8 mouse cellular contexts compared by ENCODE assay signal in the genomic region with DNA sequence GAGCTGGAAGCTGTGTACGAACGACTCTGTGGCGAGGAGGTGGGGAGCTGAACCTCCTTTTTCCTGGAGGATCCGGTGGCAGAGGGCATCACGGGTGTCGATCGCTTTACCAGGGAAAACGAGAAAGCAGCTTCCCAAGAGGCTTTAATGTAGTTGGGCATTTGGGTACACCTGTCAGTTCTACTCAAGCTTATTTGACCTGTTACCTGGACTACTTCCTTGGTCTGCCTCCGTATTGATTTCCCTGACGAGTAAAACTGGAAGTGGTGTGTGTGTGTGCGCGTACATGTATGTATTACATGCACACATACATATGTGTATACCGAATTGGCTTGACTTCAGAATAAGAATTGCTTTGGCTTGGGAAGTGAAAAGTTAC. TPM values are rescaled to one million over a fixed set of nuclear protein-coding genes. Genes with fewer than 3 reads are reported as not detected.
A peak's percentile ranks its signal among the peaks of the same experiment; 100 is the strongest.
DNase-seq lines count a peak whose midpoint lies in the region; ATAC-seq lines count a peak whose summit lies in the region.

No protein-coding gene starts in this region.

- H3K4me3 ChIP-seq in neural tube, embryonic 11.5 days (ENCODE audit: low read depth, low read length) = peak overlapping the region; percentile 91
- peak overlapping the region; percentile 72 for H3K4me3 ChIP-seq in forebrain, embryonic 10.5 days
- peak overlapping the region; percentile 75 for H3K4me3 ChIP-seq in limb, embryonic 15.5 days
- H3K4me3 ChIP-seq in stomach, embryonic 15.5 days (replicated peaks) = peak overlapping the region; percentile 78

- no peak for DNase-seq in neural tube, embryonic 11.5 days (ENCODE audit: low spot score)
- no peak for DNase-seq in neural tube, embryonic 10.5 days (ENCODE audit: extremely low spot score, low spot score)
- no peak for DNase-seq in forebrain, embryonic 10.5 days (ENCODE audit: extremely low spot score, low spot score)
- DNase-seq in urinary bladder, postnatal 36 days (ENCODE audit: low spot score in 2 of 2) = no peak
- DNase-seq in adrenal gland, adult (ENCODE audit: inconsistent age in 2 of 2, low spot score in 1 of 2) = no peak
- no peak for DNase-seq in gastrocnemius, postnatal 25 days

- H3K9me3 ChIP-seq in neural tube, embryonic 11.5 days (ENCODE audit: control insufficient read depth, low read length) = no peaks in the 10 kb centered on the region
- no peaks in the 10 kb centered on the region for H3K9me3 ChIP-seq in forebrain, embryonic 10.5 days
- no peaks in the 10 kb centered on the region for H3K9me3 ChIP-seq in limb, embryonic 15.5 days
- H3K9me3 ChIP-seq in stomach, embryonic 15.5 days = no peaks in the 10 kb centered on the region

- H3K9ac ChIP-seq in neural tube, embryonic 11.5 days (ENCODE audit: low read length) = peak overlapping the region; percentile 67
- H3K9ac ChIP-seq in limb, embryonic 15.5 days = peak overlapping the region; percentile 76
- H3K9ac ChIP-seq in stomach, embryonic 15.5 days = peak overlapping the region; percentile 53; the same call in 1 of the 2 replicates

- peak overlapping the region; percentile 40 for H3K4me2 ChIP-seq in neural tube, embryonic 11.5 days (ENCODE audit: low read depth)
- H3K4me2 ChIP-seq in limb, embryonic 15.5 days = peak overlapping the region; percentile 52
- H3K4me2 ChIP-seq in stomach, embryonic 15.5 days = peak overlapping the region; percentile 73

- no peaks in the 10 kb centered on the region for H3K27me3 ChIP-seq in neural tube, embryonic 11.5 days (ENCODE audit: control insufficient read depth, insufficient read depth, low read length)
- no peaks in the 10 kb centered on the region for H3K27me3 ChIP-seq in forebrain, embryonic 10.5 days (ENCODE audit: poor library complexity, severe bottlenecking)
- H3K27me3 ChIP-seq in limb, embryonic 15.5 days = no peaks in the 10 kb centered on the region
- no peaks in the 10 kb centered on the region for H3K27me3 ChIP-seq in stomach, embryonic 15.5 days (replicated peaks)

- no peak overlapping the region for H3K27ac ChIP-seq in neural tube, embryonic 11.5 days (ENCODE audit: low read depth, low read length)
- peak overlapping the region; percentile 98 for H3K27ac ChIP-seq in forebrain, embryonic 10.5 days
- H3K27ac ChIP-seq in limb, embryonic 15.5 days = peak overlapping the region; percentile 93
- peak overlapping the region; percentile 86 for H3K27ac ChIP-seq in stomach, embryonic 15.5 days

- ATAC-seq in neural tube, embryonic 11.5 days (ENCODE audit: insufficient read depth, low FRiP score, low TSS enrichment) = 0 out of 2 replicates have a peak, but pooled peaks have one; percentile 9
- ATAC-seq in limb, embryonic 15.5 days (ENCODE audit: insufficient number of reproducible peaks, low FRiP score, low TSS enrichment, low read depth) = 0 out of 2 replicates have a peak, but pooled peaks have one; percentile 13
- ATAC-seq in stomach, embryonic 15.5 days (ENCODE audit: insufficient read depth, low FRiP score, low read depth) = no peak; the same call in 1 of the 2 replicates

- H3K4me1 ChIP-seq in neural tube, embryonic 11.5 days (ENCODE audit: control insufficient read depth, insufficient read depth, low read length) = peaks cover 7% of the 10 kb centered on the region
- peaks cover 24% of the 10 kb centered on the region for H3K4me1 ChIP-seq in forebrain, embryonic 10.5 days
- peaks cover 12% of the 10 kb centered on the region for H3K4me1 ChIP-seq in limb, embryonic 15.5 days
- peaks cover 12% of the 10 kb centered on the region for H3K4me1 ChIP-seq in stomach, embryonic 15.5 days

- WGBS in neural tube, embryonic 11.5 days = 2% methylated on average over 13 of the region's 13 CpGs
- 1% methylated on average over 13 of the region's 13 CpGs for WGBS in forebrain, embryonic 10.5 days
- 2% methylated on average over 13 of the region's 13 CpGs for WGBS in limb, embryonic 15.5 days
- 1% methylated on average over 13 of the region's 13 CpGs for WGBS in stomach, embryonic 15.5 days

- peaks cover 6% of the 10 kb centered on the region; the same call in 1 of the 2 replicates for H3K36me3 ChIP-seq in neural tube, embryonic 11.5 days (ENCODE audit: control insufficient read depth, insufficient read depth, low read length)
- peaks cover 58% of the 10 kb centered on the region for H3K36me3 ChIP-seq in forebrain, embryonic 10.5 days (replicated peaks)
- H3K36me3 ChIP-seq in limb, embryonic 15.5 days = peaks cover 49% of the 10 kb centered on the region
- peaks cover 21% of the 10 kb centered on the region for H3K36me3 ChIP-seq in stomach, embryonic 15.5 days

RNA-seq across cellular contexts. Expression of a gene that starts 0.6 kb away (rescaled TPM):
- polyA plus RNA-seq in neural tube, embryonic 11.5 days (2014; fragmentation: Nextera tagmentation; extraction: Ambion mirVana) = 201 and 217 TPM in 2 replicates
- polyA plus RNA-seq in forebrain, embryonic 10.5 days (2016; fragmentation: Nextera tagmentation; extraction: Ambion mirVana) = 247 and 254 TPM in 2 replicates
- 125 and 127 TPM in 2 replicates for polyA plus RNA-seq in limb, embryonic 15.5 days (2015; fragmentation: Nextera tagmentation; extraction: Ambion mirVana)
- polyA plus RNA-seq in stomach, embryonic 15.5 days (2015; fragmentation: Nextera tagmentation; extraction: Ambion mirVana) = 122 and 127 TPM in 2 replicates
- 10 to 100 TPM; 18.4 to 19.2 TPM for total RNA-seq in gastrocnemius, postnatal 25 days (2021)

RNA-seq across cellular contexts. Expression of a gene that starts 0.8 kb away (rescaled TPM):
- 71.0 and 73.5 TPM in 2 replicates for polyA plus RNA-seq in neural tube, embryonic 11.5 days (2014; fragmentation: Nextera tagmentation; extraction: Ambion mirVana)
- polyA plus RNA-seq in forebrain, embryonic 10.5 days (2016; fragmentation: Nextera tagmentation; extraction: Ambion mirVana) = 71.0 and 73.2 TPM in 2 replicates
- polyA plus RNA-seq in limb, embryonic 15.5 days (2015; fragmentation: Nextera tagmentation; extraction: Ambion mirVana) = 77.7 and 77.8 TPM in 2 replicates
- polyA plus RNA-seq in stomach, embryonic 15.5 days (2015; fragmentation: Nextera tagmentation; extraction: Ambion mirVana) = 65.0 and 73.1 TPM in 2 replicates
- 10 to 100 TPM; 56.0 to 63.1 TPM for total RNA-seq in gastrocnemius, postnatal 25 days (2021)

RNA-seq across cellular contexts. Expression of a gene that starts 41.4 kb away (rescaled TPM):
- not detected in 2 replicates for polyA plus RNA-seq in neural tube, embryonic 11.5 days (2014; fragmentation: Nextera tagmentation; extraction: Ambion mirVana)
- polyA plus RNA-seq in forebrain, embryonic 10.5 days (2016; fragmentation: Nextera tagmentation; extraction: Ambion mirVana) = 0.24 and 0.25 TPM in 2 replicates
- polyA plus RNA-seq in limb, embryonic 15.5 days (2015; fragmentation: Nextera tagmentation; extraction: Ambion mirVana) = 5.0 and 5.3 TPM in 2 replicates
- 3.2 and 3.4 TPM in 2 replicates for polyA plus RNA-seq in stomach, embryonic 15.5 days (2015; fragmentation: Nextera tagmentation; extraction: Ambion mirVana)
- 1 to 10 TPM; 6.5 to 6.8 TPM for total RNA-seq in gastrocnemius, postnatal 25 days (2021)

RNA-seq across cellular contexts. Expression of a gene that starts 55.1 kb away (rescaled TPM):
- polyA plus RNA-seq in neural tube, embryonic 11.5 days (2014; fragmentation: Nextera tagmentation; extraction: Ambion mirVana) = 6.4 and 7.5 TPM in 2 replicates
- polyA plus RNA-seq in forebrain, embryonic 10.5 days (2016; fragmentation: Nextera tagmentation; extraction: Ambion mirVana) = 13.5 and 13.8 TPM in 2 replicates
- polyA plus RNA-seq in limb, embryonic 15.5 days (2015; fragmentation: Nextera tagmentation; extraction: Ambion mirVana) = 10.9 and 12.2 TPM in 2 replicates
- 10.6 and 11.4 TPM in 2 replicates for polyA plus RNA-seq in stomach, embryonic 15.5 days (2015; fragmentation: Nextera tagmentation; extraction: Ambion mirVana)
- 1 to 10 TPM; 3.2 to 3.3 TPM for total RNA-seq in gastrocnemius, postnatal 25 days (2021)
